Mouse (Mus musculus): ENCODE data around the gene Ptpn13.

The Ptpn13 gene

GRCm38 (mm10) chr5:103424678-103425319, at the start of gene Ptpn13:
TSS of gene Ptpn13 (plus strand) at chr5:103425192.
- peak; percentile 95 to 96 for DNase-seq (ENCODE audit: low spot score in 2 of 2)

- no peak for DNase-seq (ENCODE audit: low spot score in 2 of 2)
Measured at GRCm38 (mm10) chr5:103375226-103375625, 49.8 kb upstream of the Ptpn13 start.

- DNase-seq (ENCODE audit: low spot score in 2 of 2), result no peak
Measured at GRCm38 (mm10) chr5:103376354-103377295, 48.4 kb upstream of the Ptpn13 start.

- no peak for DNase-seq (ENCODE audit: low spot score in 2 of 2)
Measured at GRCm38 (mm10) chr5:103377493-103378130, 47.4 kb upstream of the Ptpn13 start.

DNA sequence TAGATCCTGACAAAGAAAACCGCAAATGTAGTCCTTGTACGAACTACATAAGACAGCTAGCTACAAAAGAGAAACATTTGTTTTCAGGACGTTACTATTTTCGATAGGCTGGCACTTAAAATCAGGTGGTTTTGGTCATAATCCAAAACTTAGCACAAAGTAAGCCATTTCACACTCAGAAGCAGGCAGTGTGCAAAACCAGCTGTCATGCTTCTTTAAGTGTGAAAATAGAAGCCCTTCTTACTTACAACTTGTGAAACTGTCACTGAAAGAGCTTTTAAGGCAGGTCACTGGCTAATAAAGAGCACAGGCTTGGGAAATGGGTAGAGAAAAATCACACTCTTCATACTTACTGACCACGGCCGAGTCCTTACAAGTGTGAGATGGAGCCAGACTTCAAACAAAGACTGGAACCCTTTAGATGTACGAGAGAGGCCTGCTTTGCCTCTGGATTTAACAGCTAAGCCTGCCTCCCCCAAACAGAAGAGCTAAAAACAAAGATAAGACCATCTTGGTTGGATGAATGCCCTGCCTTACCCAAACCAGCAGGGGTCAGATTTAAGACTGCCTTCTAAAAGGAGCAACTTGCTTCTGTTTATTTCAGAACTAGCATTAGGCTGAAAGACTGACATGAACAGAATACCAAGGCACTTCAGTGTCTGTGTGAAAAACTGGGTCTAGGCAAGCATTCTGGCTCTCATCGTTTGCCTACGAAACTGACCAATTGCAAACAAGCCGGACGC, 44.0 kb upstream of the Ptpn13 start:
- DNase-seq (ENCODE audit: low spot score in 2 of 2), result no peak

GRCm38 (mm10) chr5:103382951-103383350, 42.0 kb upstream of the Ptpn13 start:
- DNase-seq (ENCODE audit: low spot score in 2 of 2), result no peak

DNA sequence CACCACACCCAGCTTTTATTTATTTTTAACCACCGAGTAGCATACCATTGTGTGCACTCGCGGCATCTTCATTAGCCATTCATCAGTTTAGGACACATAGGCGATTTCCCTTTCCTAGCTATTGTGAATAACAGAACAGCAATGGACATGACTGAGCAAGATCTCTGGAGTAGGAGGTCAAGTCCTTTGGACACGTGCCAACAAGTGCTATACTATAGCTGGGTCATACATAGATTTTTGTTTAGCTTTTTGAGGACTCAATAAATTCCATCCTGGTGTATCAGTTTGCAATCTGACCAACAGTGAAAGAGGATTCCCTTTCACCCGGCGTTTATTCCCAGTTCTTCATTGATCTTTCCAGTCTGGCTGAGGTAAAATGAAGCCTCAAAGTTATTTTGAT, 41.0 kb upstream of the Ptpn13 start:
- DNase-seq (ENCODE audit: low spot score in 2 of 2), result no peak

GRCm38 (mm10) chr5:103387540-103388026, 37.4 kb upstream of the Ptpn13 start:
- peak; percentile 49 to 50 for DNase-seq (ENCODE audit: low spot score in 2 of 2)

DNA sequence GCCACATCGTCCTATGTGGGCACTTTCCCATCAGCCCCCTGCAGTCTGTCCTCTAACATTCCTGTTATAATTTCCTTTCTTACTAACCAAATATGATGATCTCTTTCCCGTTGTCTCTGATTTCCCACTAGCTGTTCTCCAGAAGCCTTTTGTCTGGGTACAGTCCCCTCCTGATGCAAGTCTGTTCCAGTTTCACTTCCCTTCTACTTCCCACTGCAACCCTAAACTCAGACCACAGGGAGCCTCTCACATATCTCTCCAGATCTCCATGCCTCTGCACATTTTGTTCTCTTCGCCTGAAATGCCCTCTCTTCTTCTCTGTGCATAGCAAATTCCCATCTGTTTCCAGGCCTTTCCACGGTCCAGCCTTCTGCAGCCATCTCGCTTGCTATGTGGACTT, 35.6 kb upstream of the Ptpn13 start:
- DNase-seq (ENCODE audit: low spot score in 2 of 2), result no peak

- no peak for DNase-seq (ENCODE audit: low spot score in 2 of 2)
Measured at GRCm38 (mm10) chr5:103393220-103393619, 31.8 kb upstream of the Ptpn13 start.

- no peak for DNase-seq (ENCODE audit: low spot score in 2 of 2)
Measured at GRCm38 (mm10) chr5:103393752-103394151, 31.2 kb upstream of the Ptpn13 start.

DNA sequence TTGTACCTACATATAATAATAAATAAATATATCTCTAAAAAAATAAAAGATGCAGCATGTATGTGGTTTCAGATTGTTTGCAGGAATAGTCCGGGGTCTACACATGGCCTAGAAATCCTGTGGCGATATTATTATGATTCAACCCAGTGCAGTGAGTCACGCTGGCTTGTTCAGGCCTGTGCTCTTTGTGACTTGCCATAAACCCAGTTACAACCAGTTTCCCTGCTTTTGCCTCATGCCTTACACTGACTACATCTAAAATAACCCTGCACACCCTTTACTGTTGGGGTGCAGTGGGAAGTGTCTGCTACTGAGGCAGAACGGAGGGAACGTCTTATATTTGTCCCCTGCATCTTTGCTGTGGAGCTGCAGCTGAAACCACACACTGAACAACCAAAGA, 29.3 kb upstream of the Ptpn13 start:
- peak; percentile 46 to 52 for DNase-seq (ENCODE audit: low spot score in 2 of 2)

DNA sequence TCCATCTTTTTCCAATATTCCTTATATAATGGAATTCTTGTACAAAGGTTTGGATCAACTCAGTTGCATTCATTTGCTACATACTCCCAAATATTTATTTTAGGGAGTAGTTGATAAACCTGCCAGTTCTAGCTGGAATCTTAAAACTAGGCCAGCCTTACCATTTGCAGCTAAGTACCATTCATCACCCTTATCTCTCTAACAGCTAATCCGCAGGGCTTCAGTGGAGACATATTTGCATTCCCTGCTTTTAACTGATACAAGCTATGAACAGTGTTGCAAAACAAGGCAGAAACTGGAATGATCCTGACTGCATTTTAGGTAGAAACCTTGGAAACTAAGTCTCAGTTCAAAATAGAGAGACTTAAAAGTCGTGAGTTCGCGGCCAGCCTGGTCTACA, 27.6 kb upstream of the Ptpn13 start:
- no peak for DNase-seq (ENCODE audit: low spot score in 2 of 2)

GRCm38 (mm10) chr5:103404213-103404968, 20.6 kb upstream of the Ptpn13 start:
- no peak for DNase-seq (ENCODE audit: low spot score in 2 of 2)

DNA sequence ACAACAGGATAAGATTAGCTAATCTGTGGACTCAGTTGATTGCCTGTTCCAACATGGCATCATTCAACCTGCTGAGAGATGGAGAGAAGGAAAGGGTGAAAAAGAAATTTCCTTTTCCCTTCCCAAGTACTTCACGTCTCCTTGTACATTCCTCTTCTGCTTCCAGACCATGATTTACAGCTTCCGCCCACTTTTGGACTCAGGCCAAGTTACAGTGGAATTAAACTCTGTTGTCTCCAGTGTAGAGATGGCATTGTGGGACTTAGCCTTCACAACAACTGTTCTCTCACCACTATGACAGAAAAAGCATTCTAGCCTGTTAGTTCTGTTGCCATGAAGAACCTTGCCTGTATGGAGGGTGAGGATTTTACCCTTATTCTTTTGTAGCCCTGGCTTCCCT, 19.1 kb upstream of the Ptpn13 start:
- no peak for DNase-seq (ENCODE audit: low spot score in 2 of 2)

DNA sequence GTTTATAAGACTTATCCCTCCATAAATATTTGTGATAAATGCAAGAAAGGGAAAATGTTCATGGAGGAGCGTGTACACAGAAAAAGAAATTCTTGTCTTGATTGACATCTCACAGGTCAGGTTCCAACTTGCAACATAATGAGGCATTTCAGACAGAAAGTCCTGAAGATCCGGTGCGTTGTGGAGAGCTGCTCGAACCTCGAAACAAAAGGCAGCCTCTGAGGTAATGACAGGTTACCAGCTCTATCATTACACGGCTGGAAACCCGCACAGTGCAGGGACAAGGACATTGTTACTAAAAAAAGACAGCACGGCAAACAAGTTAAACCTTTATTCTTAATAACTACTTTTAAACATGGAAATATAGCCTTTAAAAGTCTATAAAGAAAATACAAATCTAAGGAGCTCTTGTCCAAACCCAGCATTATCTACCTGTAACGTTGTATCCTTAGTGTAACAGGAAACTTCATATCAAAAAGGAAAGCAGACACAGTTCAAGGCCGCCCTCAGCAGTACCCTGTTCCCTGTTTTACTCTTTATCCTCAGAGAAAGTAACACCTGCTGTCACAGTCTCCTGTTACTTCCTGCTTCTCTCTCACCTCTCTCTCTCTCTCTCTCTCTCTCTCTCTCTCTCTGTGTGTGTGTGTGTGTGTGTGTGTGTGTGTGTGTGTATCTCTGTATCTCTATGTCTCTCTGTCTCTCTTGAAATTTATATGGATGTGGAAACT, 12.8 kb upstream of the Ptpn13 start:
- DNase-seq (ENCODE audit: low spot score in 2 of 2), result no peak

GRCm38 (mm10) chr5:103414542-103414941, 10.4 kb upstream of the Ptpn13 start:
- DNase-seq (ENCODE audit: low spot score in 2 of 2), result no peak

- no peak for DNase-seq (ENCODE audit: low spot score in 2 of 2)
Measured at GRCm38 (mm10) chr5:103418009-103418408, 7.0 kb upstream of the Ptpn13 start.

DNA sequence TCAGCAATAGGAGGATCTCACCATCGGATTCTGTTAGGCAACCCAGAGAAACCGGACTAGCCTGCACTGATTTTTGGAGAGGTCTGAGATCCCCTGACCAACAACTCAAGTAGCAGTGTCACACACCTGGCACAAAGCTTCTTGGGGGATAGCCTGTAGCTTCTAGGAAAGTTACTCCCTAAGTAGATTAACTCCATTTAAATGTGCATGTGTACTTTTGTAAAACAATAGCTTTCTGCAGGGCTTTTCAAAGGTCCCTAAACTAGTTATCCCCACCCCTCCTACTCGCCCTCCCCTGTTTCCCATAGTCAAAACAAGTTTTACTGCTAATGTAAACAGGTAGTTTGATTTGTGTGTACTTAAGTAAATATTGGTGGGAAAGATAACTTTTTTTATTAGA, 6.1 kb upstream of the Ptpn13 start:
- no peak for DNase-seq (ENCODE audit: low spot score in 2 of 2)

GRCm38 (mm10) chr5:103420568-103420967, 4.4 kb upstream of the Ptpn13 start:
- DNase-seq (ENCODE audit: low spot score in 2 of 2), result peak; percentile 62 to 77

Measured in urinary bladder, postnatal 36 days (tissue).